Mouse (Mus musculus) layer of hippocampus, adult 8-10 months (tissue): ENCODE data around the gene Clec2h. TPM values are rescaled to one million over a fixed set of nuclear protein-coding genes. Genes with fewer than 3 reads are reported as not detected.
"Not testable (repeated sequence)": the region's sequence is repeated elsewhere in the genome, so short reads cannot be mapped to it uniquely, and the experiment has no call there.

Experiments
- DNase-seq, 2 experiments: peaks; one replicate each; pipeline ENCODE4 v3.0.0; 2022; ENCODE audit warnings: low spot score in 2 of 2
- total RNA-seq, 4 experiments: library from RNA; stranded (reverse); gene quantifications; 2 replicates each; pipeline ENCODE4 v1.2.4; 2022

Clec2h gene
- total RNA-seq, result not detected

- no peak for DNase-seq
These were observed at the start of gene Clec2h for GRCm38 (mm10) chr6:128662206-128662605. Clec2h (plus strand) TSS chr6:128662385.

GRCm38 (mm10) chr6:128622733-128623132, 39.5 kb upstream of the Clec2h start:
- DNase-seq, result no peak

GRCm38 (mm10) chr6:128623433-128623832, 38.8 kb upstream of the Clec2h start, which contains the start of gene Klrb1a:
Klrb1a (minus strand) TSS chr6:128623533.
- not testable (repeated sequence) for DNase-seq

GRCm38 (mm10) chr6:128624425-128624824, 37.8 kb upstream of the Clec2h start:
- no peak for DNase-seq

GRCm38 (mm10) chr6:128625246-128625645, 36.9 kb upstream of the Clec2h start:
- not testable (repeated sequence) for DNase-seq

GRCm38 (mm10) chr6:128629771-128630739, 32.1 kb upstream of the Clec2h start:
- peak; percentile 19 to 61 for DNase-seq

GRCm38 (mm10) chr6:128630912-128631905, 31.0 kb upstream of the Clec2h start:
- DNase-seq, result not testable (repeated sequence)

GRCm38 (mm10) chr6:128640673-128641072, 21.5 kb upstream of the Clec2h start:
- no peak for DNase-seq

- no peak for DNase-seq
These were observed 21.0 kb upstream of the Clec2h start for GRCm38 (mm10) chr6:128641116-128641716.

- no peak for DNase-seq
These were observed 18.2 kb upstream of the Clec2h start for GRCm38 (mm10) chr6:128643999-128644398.

GRCm38 (mm10) chr6:128644694-128645093, 17.5 kb upstream of the Clec2h start:
- DNase-seq, result not testable (repeated sequence)

GRCm38 (mm10) chr6:128645708-128646107, 16.5 kb upstream of the Clec2h start:
- not testable (repeated sequence) for DNase-seq

- DNase-seq, result no peak
These were observed 12.5 kb upstream of the Clec2h start for GRCm38 (mm10) chr6:128649681-128650080.

GRCm38 (mm10) chr6:128650187-128650586, 12.0 kb upstream of the Clec2h start:
- DNase-seq, result no peak

- DNase-seq, result not testable (repeated sequence)
These were observed 11.4 kb upstream of the Clec2h start for GRCm38 (mm10) chr6:128650827-128651226.

GRCm38 (mm10) chr6:128652938-128653337, 9.2 kb upstream of the Clec2h start:
- DNase-seq, result no peak

- DNase-seq, result no peak
These were observed 936 bp upstream of the Clec2h start for GRCm38 (mm10) chr6:128661249-128661648.

- no peak for DNase-seq
These were observed 7.8 kb downstream of the Clec2h start for GRCm38 (mm10) chr6:128669936-128670335.

- no peak for DNase-seq
These were observed 17.4 kb downstream of the Clec2h start for GRCm38 (mm10) chr6:128679574-128679973.

GRCm38 (mm10) chr6:128701691-128702090, 39.5 kb downstream of the Clec2h start:
- no peak for DNase-seq

GRCm38 (mm10) chr6:128722959-128723358, 60.8 kb downstream of the Clec2h start, which contains the start of gene Klrb1:
Klrb1 (minus strand) TSS chr6:128723059.
- DNase-seq, result no peak
